Comparison of ENCODE assay signal across 32 mouse cellular contexts in the genomic region with DNA sequence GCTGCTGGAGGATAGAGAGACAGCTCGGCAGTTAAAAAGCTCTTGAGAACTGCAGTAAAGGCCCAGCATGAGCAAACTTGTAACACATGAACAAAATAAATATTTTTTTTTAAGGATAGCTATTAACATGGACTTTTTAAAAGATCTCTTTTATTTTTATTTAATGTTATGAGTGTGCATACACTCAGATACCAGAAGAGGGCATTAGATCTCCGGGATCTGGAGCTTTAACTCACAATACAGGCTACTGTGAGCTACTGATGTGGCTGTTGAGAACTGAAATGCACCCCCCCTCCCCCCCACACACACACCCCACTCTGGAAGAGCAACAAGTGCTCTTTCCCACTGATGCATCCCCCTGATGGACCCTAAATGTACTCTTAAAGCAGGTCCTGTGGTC. TPM values are rescaled to one million over a fixed set of nuclear protein-coding genes. Genes with fewer than 3 reads are reported as not detected.
DNase-seq lines count a peak whose midpoint lies in the region; ATAC-seq and TF ChIP-seq lines count a peak whose summit lies in the region.
"Had no signal": no experiment of that assay in that cellular context is flagged by ENCODE, and none has a peak within 500 bp of the region (broad histone marks: within the 10 kb centered on the region; RNA-seq: fewer than 3 reads in every experiment).

No protein-coding gene starts in this region.

- peak; percentile 41; the same call in 1 of the 2 replicates for TF ChIP-seq CTCF in kidney, postnatal 0 days (IDR thresholded peaks at IDR 0.05; ENCODE audit: low read depth)
- peak; percentile 54 for TF ChIP-seq CTCF in midbrain, postnatal 0 days (IDR thresholded peaks at IDR 0.05)

- H3K4me1 ChIP-seq in kidney, postnatal 0 days (replicated peaks; ENCODE audit: insufficient read depth, low read length): no peaks in the 10 kb centered on the region
- H3K4me1 ChIP-seq in midbrain, postnatal 0 days (ENCODE audit: insufficient read depth, low read length): no peaks in the 10 kb centered on the region
- no peaks in the 10 kb centered on the region for H3K4me1 ChIP-seq in midbrain, embryonic 15.5 days
- H3K4me1 ChIP-seq in forebrain, embryonic 11.5 days (replicated peaks; ENCODE audit: control insufficient read depth, insufficient read depth, low read length): no peaks in the 10 kb centered on the region
- H3K4me1 ChIP-seq: forebrain, embryonic 12.5 days; heart, embryonic 10.5 days; hindbrain, embryonic 10.5 days; limb, embryonic 13.5 days; liver, embryonic 13.5 days; midbrain, embryonic 10.5 days had no signal

- no peak for ATAC-seq in kidney, postnatal 0 days (replicated peaks; ENCODE audit: low FRiP score, low read depth)
- ATAC-seq in midbrain, postnatal 0 days (ENCODE audit: low FRiP score): no peak
- ATAC-seq in midbrain, embryonic 15.5 days (replicated peaks): no peak
- ATAC-seq in forebrain, embryonic 11.5 days (replicated peaks; ENCODE audit: low FRiP score): no peak
- ATAC-seq: CD4-positive, CD25-positive, alpha-beta regulatory T cell, adult 4 months had no signal

- H3K4me3 ChIP-seq in kidney, postnatal 0 days (replicated peaks; ENCODE audit: low read depth, low read length): no peak overlapping the region
- H3K4me3 ChIP-seq in midbrain, postnatal 0 days (ENCODE audit: low read depth, low read length): no peak overlapping the region
- no peak overlapping the region for H3K4me3 ChIP-seq in midbrain, embryonic 15.5 days
- no peak overlapping the region for H3K4me3 ChIP-seq in forebrain, embryonic 11.5 days (ENCODE audit: low read depth, low read length)
- H3K4me3 ChIP-seq: forebrain, embryonic 12.5 days; heart, embryonic 10.5 days; hindbrain, embryonic 10.5 days; limb, embryonic 13.5 days; liver, embryonic 13.5 days; midbrain, embryonic 10.5 days had no signal

- H3K4me2 ChIP-seq in kidney, postnatal 0 days (ENCODE audit: low read length): no peak overlapping the region
- H3K4me2 ChIP-seq in midbrain, postnatal 0 days (ENCODE audit: low read depth, low read length, poor library complexity, severe bottlenecking): no peak overlapping the region
- H3K4me2 ChIP-seq in midbrain, embryonic 15.5 days: no peak overlapping the region
- no peak overlapping the region for H3K4me2 ChIP-seq in forebrain, embryonic 11.5 days (ENCODE audit: low read depth, low read length, severe bottlenecking)
- H3K4me2 ChIP-seq: forebrain, embryonic 12.5 days; limb, embryonic 13.5 days; liver, embryonic 13.5 days had no signal

- H3K36me3 ChIP-seq in kidney, postnatal 0 days (ENCODE audit: insufficient read depth, low read length): no peaks in the 10 kb centered on the region
- no peaks in the 10 kb centered on the region for H3K36me3 ChIP-seq in midbrain, postnatal 0 days (ENCODE audit: insufficient read depth, low read length)
- H3K36me3 ChIP-seq in midbrain, embryonic 15.5 days (replicated peaks): no peaks in the 10 kb centered on the region
- no peaks in the 10 kb centered on the region for H3K36me3 ChIP-seq in forebrain, embryonic 11.5 days (ENCODE audit: control insufficient read depth, insufficient read depth, low read length)
- H3K36me3 ChIP-seq: forebrain, embryonic 12.5 days; G1E; heart, embryonic 10.5 days; hindbrain, embryonic 10.5 days; limb, embryonic 13.5 days; liver, embryonic 13.5 days; midbrain, embryonic 10.5 days had no signal

- no peaks in the 10 kb centered on the region for H3K9me3 ChIP-seq in kidney, postnatal 0 days (replicated peaks; ENCODE audit: low read length)
- H3K9me3 ChIP-seq in midbrain, postnatal 0 days (ENCODE audit: low read length): no peaks in the 10 kb centered on the region
- H3K9me3 ChIP-seq in midbrain, embryonic 15.5 days: no peaks in the 10 kb centered on the region
- H3K9me3 ChIP-seq in forebrain, embryonic 11.5 days (ENCODE audit: control insufficient read depth, low read length): no peaks in the 10 kb centered on the region
- H3K9me3 ChIP-seq: forebrain, embryonic 12.5 days; G1E; heart, embryonic 10.5 days; hindbrain, embryonic 10.5 days; limb, embryonic 13.5 days; liver, embryonic 13.5 days; midbrain, embryonic 10.5 days had no signal

- H3K27ac ChIP-seq in kidney, postnatal 0 days: no peak overlapping the region
- H3K27ac ChIP-seq in midbrain, postnatal 0 days (ENCODE audit: low read depth, low read length): no peak overlapping the region
- no peak overlapping the region for H3K27ac ChIP-seq in midbrain, embryonic 15.5 days
- H3K27ac ChIP-seq in forebrain, embryonic 11.5 days (ENCODE audit: low read depth, low read length): no peak overlapping the region
- H3K27ac ChIP-seq: forebrain, embryonic 12.5 days; heart, embryonic 10.5 days; hindbrain, embryonic 10.5 days; limb, embryonic 13.5 days; liver, embryonic 13.5 days; midbrain, embryonic 10.5 days had no signal

- H3K9ac ChIP-seq in kidney, postnatal 0 days (ENCODE audit: low read depth, low read length): no peak overlapping the region
- no peak overlapping the region for H3K9ac ChIP-seq in midbrain, postnatal 0 days (replicated peaks; ENCODE audit: low read length, poor library complexity, severe bottlenecking)
- no peak overlapping the region for H3K9ac ChIP-seq in midbrain, embryonic 15.5 days
- no peak overlapping the region for H3K9ac ChIP-seq in forebrain, embryonic 11.5 days (ENCODE audit: low read length)
- H3K9ac ChIP-seq: forebrain, embryonic 12.5 days; limb, embryonic 13.5 days; liver, embryonic 13.5 days had no signal

- peak; percentile 10 for DNase-seq in kidney, postnatal 0 days (ENCODE audit: low spot score)
- DNase-seq in kidney, adult 9 months: no peak
- peak; percentile 21 for DNase-seq in midbrain, postnatal 0 days (ENCODE audit: low spot score)
- peak; percentile 55 for DNase-seq in NIH3T3 (ENCODE audit: low read depth)
- no peak for DNase-seq in forebrain, embryonic 11.5 days (ENCODE audit: low spot score)
- no peak for DNase-seq in ovary, adult 18-20 months (ENCODE audit: low spot score)
- DNase-seq: adrenal gland, adult 2 months; cerebellum, adult 18-20 months; cerebellum, postnatal 14 days; kidney, adult 18-20 months; kidney, postnatal 10 days; liver, embryonic 13.5 days; retina, postnatal 1 day; right cerebral cortex, postnatal 25 days; spleen, adult 18-20 months had no signal

- no peaks in the 10 kb centered on the region for H3K27me3 ChIP-seq in kidney, postnatal 0 days (ENCODE audit: insufficient read depth, low read length)
- no peaks in the 10 kb centered on the region for H3K27me3 ChIP-seq in midbrain, postnatal 0 days (ENCODE audit: insufficient read depth, low read length)
- H3K27me3 ChIP-seq in midbrain, embryonic 15.5 days (replicated peaks): no peaks in the 10 kb centered on the region
- no peaks in the 10 kb centered on the region for H3K27me3 ChIP-seq in forebrain, embryonic 11.5 days (ENCODE audit: control insufficient read depth, insufficient read depth, low read length)
- H3K27me3 ChIP-seq: liver, embryonic 13.5 days had no signal

- WGBS in kidney, postnatal 0 days: 59% methylated on average over 2 of the region's 2 CpGs
- WGBS in midbrain, postnatal 0 days: 74% methylated on average over 2 of the region's 2 CpGs
- 83% methylated on average over 2 of the region's 2 CpGs for WGBS in midbrain, embryonic 15.5 days
- 79% methylated on average over 2 of the region's 2 CpGs for WGBS in forebrain, embryonic 11.5 days

RNA-seq across cellular contexts. Expression of gene Klk9, which starts 2.4 kb away (rescaled TPM):
- 0.08 and 0.18 TPM in 2 replicates for polyA plus RNA-seq in kidney, postnatal 0 days (2015; fragmentation: Nextera tagmentation; extraction: Ambion mirVana)
- total RNA-seq in midbrain, postnatal 0 days (2014; rRNA removed): not detected in 2 replicates
- polyA plus RNA-seq in midbrain, postnatal 0 days (2015; fragmentation: Nextera tagmentation; extraction: Ambion mirVana): 0.15 TPM in 1 of 2 replicates, not detected in the other
- polyA plus RNA-seq in midbrain, embryonic 15.5 days (2015; fragmentation: Nextera tagmentation; extraction: Ambion mirVana): 0.12 and 0.27 TPM in 2 replicates
- polyA plus RNA-seq in forebrain, embryonic 11.5 days (2014; fragmentation: Nextera tagmentation; extraction: Ambion mirVana): not detected in 2 replicates
- total RNA-seq: adrenal gland, adult 2 months; adrenal gland, postnatal 4 days; G1E; gastrocnemius, postnatal 4 days; left cerebral cortex, postnatal 14 days had no signal
- polyA plus RNA-seq: adrenal gland, adult 2 months; CD4-positive, CD25-positive, alpha-beta regulatory T cell, adult 4 months; embryonic facial prominence, embryonic 11.5 days; forebrain, embryonic 12.5 days; G1E; heart, embryonic 10.5 days; liver, embryonic 13.5 days; midbrain, embryonic 10.5 days; neural tube, embryonic 11.5 days; testis, adult 2 months had no signal

RNA-seq across cellular contexts. Expression of gene Klk8, which starts 8.1 kb away (rescaled TPM):
- polyA plus RNA-seq in kidney, postnatal 0 days (2015; fragmentation: Nextera tagmentation; extraction: Ambion mirVana): 23.1 and 26.8 TPM in 2 replicates
- total RNA-seq in midbrain, postnatal 0 days (2014; rRNA removed): 6.7 and 9.5 TPM in 2 replicates
- polyA plus RNA-seq in midbrain, postnatal 0 days (2015; fragmentation: Nextera tagmentation; extraction: Ambion mirVana): 7.4 and 12.0 TPM in 2 replicates
- polyA plus RNA-seq in midbrain, embryonic 15.5 days (2015; fragmentation: Nextera tagmentation; extraction: Ambion mirVana): 7.3 and 10.0 TPM in 2 replicates
- polyA plus RNA-seq in forebrain, embryonic 11.5 days (2014; fragmentation: Nextera tagmentation; extraction: Ambion mirVana): 9.1 and 12.1 TPM in 2 replicates
- total RNA-seq: G1E had no signal
- polyA plus RNA-seq: G1E had no signal

RNA-seq across cellular contexts. Expression of gene Klk10, which starts 8.5 kb away (rescaled TPM):
- polyA plus RNA-seq in kidney, postnatal 0 days (2015; fragmentation: Nextera tagmentation; extraction: Ambion mirVana): 0.46 and 0.51 TPM in 2 replicates
- total RNA-seq in midbrain, postnatal 0 days (2014; rRNA removed): 0.66 TPM in 1 of 2 replicates, not detected in the other
- polyA plus RNA-seq in midbrain, postnatal 0 days (2015; fragmentation: Nextera tagmentation; extraction: Ambion mirVana): 0.28 TPM in 1 of 2 replicates, not detected in the other
- 0.12 and 0.17 TPM in 2 replicates for polyA plus RNA-seq in midbrain, embryonic 15.5 days (2015; fragmentation: Nextera tagmentation; extraction: Ambion mirVana)
- polyA plus RNA-seq in forebrain, embryonic 11.5 days (2014; fragmentation: Nextera tagmentation; extraction: Ambion mirVana): 0.17 and 0.20 TPM in 2 replicates
- total RNA-seq: G1E had no signal
- polyA plus RNA-seq: forebrain, embryonic 12.5 days; G1E; liver, embryonic 13.5 days; neural tube, embryonic 11.5 days; testis, adult 2 months had no signal

RNA-seq across cellular contexts. Expression of gene Klk11, which starts 14.9 kb away (rescaled TPM):
- polyA plus RNA-seq in kidney, postnatal 0 days (2015; fragmentation: Nextera tagmentation; extraction: Ambion mirVana): 0.18 TPM in 1 of 2 replicates, not detected in the other
- total RNA-seq in midbrain, postnatal 0 days (2014; rRNA removed): 0.19 TPM in 1 of 2 replicates, not detected in the other
- not detected in 2 replicates for polyA plus RNA-seq in midbrain, postnatal 0 days (2015; fragmentation: Nextera tagmentation; extraction: Ambion mirVana)
- polyA plus RNA-seq in midbrain, embryonic 15.5 days (2015; fragmentation: Nextera tagmentation; extraction: Ambion mirVana): 0.17 TPM in 1 of 2 replicates, not detected in the other
- polyA plus RNA-seq in forebrain, embryonic 11.5 days (2014; fragmentation: Nextera tagmentation; extraction: Ambion mirVana): not detected in 2 replicates
- total RNA-seq: adrenal gland, adult 2 months; adrenal gland, postnatal 4 days; G1E; gastrocnemius, postnatal 4 days; layer of hippocampus, postnatal 14 days; left cerebral cortex, postnatal 14 days had no signal
- polyA plus RNA-seq: adrenal gland, adult 2 months; embryonic facial prominence, embryonic 11.5 days; forebrain, embryonic 12.5 days; G1E; heart, embryonic 10.5 days; hindbrain, embryonic 10.5 days; liver, embryonic 13.5 days; midbrain, embryonic 10.5 days; neural tube, embryonic 11.5 days; testis, adult 2 months had no signal

RNA-seq across cellular contexts. Expression of gene Klk12, which starts 20.6 kb away (rescaled TPM):
- not detected in 2 replicates for polyA plus RNA-seq in kidney, postnatal 0 days (2015; fragmentation: Nextera tagmentation; extraction: Ambion mirVana)
- total RNA-seq in midbrain, postnatal 0 days (2014; rRNA removed): not detected in 2 replicates
- not detected in 2 replicates for polyA plus RNA-seq in midbrain, postnatal 0 days (2015; fragmentation: Nextera tagmentation; extraction: Ambion mirVana)
- not detected in 2 replicates for polyA plus RNA-seq in midbrain, embryonic 15.5 days (2015; fragmentation: Nextera tagmentation; extraction: Ambion mirVana)
- not detected in 2 replicates for polyA plus RNA-seq in forebrain, embryonic 11.5 days (2014; fragmentation: Nextera tagmentation; extraction: Ambion mirVana)
- total RNA-seq: adrenal gland, adult 2 months; adrenal gland, postnatal 4 days; G1E; gastrocnemius, postnatal 4 days; layer of hippocampus, postnatal 14 days; left cerebral cortex, postnatal 14 days had no signal
- polyA plus RNA-seq: adrenal gland, adult 2 months; CD4-positive, CD25-positive, alpha-beta regulatory T cell, adult 4 months; embryonic facial prominence, embryonic 11.5 days; forebrain, embryonic 12.5 days; G1E; heart, embryonic 10.5 days; heart, embryonic 16.5 days; hindbrain, embryonic 10.5 days; limb, embryonic 13.5 days; liver, embryonic 13.5 days; lung, embryonic 16.5 days; midbrain, embryonic 10.5 days; neural tube, embryonic 11.5 days; testis, adult 2 months had no signal

Comparison
In these comparisons a context has a peak if more than half of its experiments do, and no peak if none do; other contexts are left out.
1. DNase-seq: peak in kidney, postnatal 0 days (single experiment), midbrain, postnatal 0 days (single experiment) and NIH3T3 (single experiment); none in kidney, adult 9 months (single experiment), forebrain, embryonic 11.5 days (single experiment) and ovary, adult 18-20 months (single experiment).